Mouse (Mus musculus): ENCODE data around the gene Pdk2.

Pdk2 gene

DNA sequence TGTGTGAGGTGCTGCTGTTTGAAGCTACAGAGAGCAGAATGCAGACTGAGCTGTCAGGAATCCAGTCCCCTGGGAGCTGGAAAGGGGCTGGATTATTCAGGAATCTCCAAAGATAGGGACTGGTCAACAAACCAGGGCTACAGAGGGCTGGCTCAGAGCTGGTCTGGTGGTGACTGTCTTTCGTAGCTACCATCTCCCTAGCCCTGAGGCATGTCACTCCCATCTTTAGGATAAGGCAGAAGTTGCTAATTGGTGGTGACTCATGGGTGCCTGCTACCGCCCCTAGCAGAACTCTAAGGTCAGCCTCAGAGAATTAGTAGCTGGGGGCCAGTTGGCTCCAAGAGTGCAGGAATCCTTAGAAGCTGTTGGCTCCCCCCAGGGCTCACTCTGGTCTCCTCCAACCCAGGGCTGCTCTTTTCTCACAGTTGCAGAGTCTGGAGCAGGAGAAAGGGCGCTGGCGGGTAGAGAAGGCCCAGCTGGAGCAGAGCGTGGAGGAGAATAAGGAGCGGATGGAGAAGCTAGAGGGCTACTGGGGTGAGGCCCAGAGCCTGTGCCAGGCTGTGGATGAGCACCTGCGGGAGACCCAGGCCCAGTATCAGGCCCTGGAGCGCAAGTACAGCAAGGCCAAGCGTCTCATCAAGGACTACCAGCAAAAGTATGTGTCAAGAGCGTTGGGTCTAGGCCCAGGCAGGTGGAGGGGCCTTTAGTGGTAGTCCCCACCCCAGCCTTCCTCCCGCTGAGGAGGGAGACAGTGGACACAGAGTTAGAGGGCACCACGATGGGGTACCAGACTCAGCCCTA lies 36.8 kb downstream of the Pdk2 start:
- no peak for DNase-seq (ENCODE audit: low read depth, low spot score)

- no peak for DNase-seq (ENCODE audit: low read depth, low spot score)
These were observed 38.4 kb downstream of the Pdk2 start for GRCm38 (mm10) chr11:95002705-95003104.

GRCm38 (mm10) chr11:95001584-95002347 lies 39.4 kb downstream of the Pdk2 start:
- no peak for DNase-seq (ENCODE audit: low read depth, low spot score)

DNA sequence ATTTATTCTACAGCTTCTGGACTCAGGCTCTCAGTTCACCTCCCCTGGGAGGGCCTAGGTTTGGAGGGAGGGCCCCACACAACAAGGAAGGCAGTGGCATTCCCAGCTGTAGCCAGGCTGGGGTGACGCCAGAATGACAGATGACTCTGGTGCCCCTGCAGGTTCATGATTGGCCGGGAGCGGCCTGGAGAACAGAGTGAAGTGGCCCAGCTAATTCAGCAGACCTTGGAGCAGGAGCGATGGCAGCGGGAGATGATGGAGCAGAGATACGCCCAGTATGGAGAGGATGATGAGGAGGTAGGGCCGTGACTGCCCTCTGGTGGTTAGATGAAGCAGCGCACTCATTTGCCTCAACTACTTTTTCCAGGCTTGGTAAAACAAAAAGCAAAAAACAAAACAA lies 40.1 kb downstream of the Pdk2 start:
- peak; percentile 85 for DNase-seq (ENCODE audit: low read depth, low spot score)

GRCm38 (mm10) chr11:95000548-95000947 lies 40.6 kb downstream of the Pdk2 start:
- DNase-seq (ENCODE audit: low read depth, low spot score), result peak; percentile 72

- no peak for DNase-seq (ENCODE audit: low read depth, low spot score)
These were observed 41.0 kb downstream of the Pdk2 start for GRCm38 (mm10) chr11:95000128-95000527.

- DNase-seq (ENCODE audit: low read depth, low spot score), result peak; percentile 77
These were observed 43.1 kb downstream of the Pdk2 start for GRCm38 (mm10) chr11:94998041-94998531.

GRCm38 (mm10) chr11:94997596-94997995 lies 43.6 kb downstream of the Pdk2 start:
- peak; percentile 43 for DNase-seq (ENCODE audit: low read depth, low spot score)

DNA sequence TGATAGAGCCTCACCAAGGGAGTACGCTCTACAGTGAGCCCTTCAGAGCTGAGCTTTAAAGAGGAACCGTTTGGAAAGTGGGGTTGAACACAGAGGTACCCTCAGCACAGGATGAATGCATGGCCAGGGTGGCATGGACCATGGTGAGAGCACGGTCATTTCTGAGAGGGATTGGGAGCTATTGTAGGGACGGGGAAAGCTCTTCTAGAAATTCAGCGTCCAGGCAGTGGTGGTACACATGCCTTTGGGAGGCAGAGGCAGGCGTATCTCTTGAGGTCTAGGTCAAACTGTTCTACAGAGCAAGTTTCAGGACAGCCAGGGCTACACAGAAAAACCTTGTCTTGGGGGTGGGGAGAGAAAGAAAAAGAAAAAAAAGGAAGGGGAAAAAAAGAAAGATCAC lies 44.2 kb downstream of the Pdk2 start:
- DNase-seq (ENCODE audit: low read depth, low spot score), result no peak

DNA sequence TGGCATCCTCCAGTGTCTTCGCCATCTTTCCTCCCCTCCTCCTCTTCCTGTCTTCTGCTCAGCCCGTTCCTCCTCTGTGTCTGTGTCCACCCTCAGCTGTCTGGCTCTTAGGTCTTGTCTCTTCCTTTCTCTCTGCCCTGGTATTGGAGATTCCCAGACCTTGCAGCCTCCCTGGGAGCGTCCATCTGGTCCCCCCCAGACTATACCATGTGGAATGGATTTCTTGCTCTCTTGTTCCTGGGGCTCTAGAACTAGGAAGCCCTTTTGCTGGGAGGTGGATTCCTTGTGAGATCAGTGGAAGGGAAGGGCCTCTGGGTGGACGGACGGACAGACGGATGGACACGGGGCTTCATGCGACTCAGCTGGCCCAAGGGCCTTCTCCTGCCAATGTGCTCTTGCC lies 45.1 kb downstream of the Pdk2 start:
- no peak for DNase-seq (ENCODE audit: low read depth, low spot score)

DNA sequence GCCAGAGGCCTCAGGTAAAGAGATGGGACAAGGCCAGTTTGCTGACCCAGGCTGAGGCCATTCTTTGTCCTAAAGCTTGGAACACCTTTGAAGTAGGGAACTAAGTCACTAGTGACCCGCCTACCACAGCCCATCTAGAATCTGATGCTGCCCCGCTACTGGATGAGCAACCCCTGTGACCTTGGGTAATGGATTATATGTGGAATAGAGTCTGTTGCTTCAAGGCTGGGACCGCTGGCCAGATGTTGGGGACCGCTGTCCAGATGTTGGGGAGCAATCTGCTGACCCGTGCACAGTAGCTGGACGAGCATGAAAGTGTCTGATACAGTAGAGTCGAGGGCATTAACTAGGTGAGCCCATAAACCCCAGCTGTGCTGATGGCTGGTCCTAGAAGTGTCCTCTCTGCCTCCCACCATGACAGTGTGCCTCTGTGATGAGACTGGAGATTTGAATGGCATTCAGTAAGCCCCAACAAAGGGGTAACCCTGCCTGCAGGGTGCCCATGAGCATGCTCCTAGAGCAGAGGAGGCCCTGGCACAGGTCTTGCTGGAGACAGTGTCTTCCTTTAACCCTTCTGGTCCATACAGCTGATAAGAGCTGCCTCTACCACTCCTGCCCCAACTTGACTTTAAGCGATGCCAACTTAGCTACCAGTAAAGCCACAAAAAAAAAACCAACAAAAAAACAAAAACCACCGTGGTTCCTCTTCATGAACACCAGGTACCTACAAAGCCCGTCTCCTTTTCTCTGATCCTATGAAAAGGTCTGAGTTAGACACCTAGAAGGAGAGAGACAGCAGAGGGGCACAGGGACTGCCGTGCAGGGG lies 46.0 kb downstream of the Pdk2 start:
- no peak for DNase-seq (ENCODE audit: low read depth, low spot score)

- no peak for DNase-seq (ENCODE audit: low read depth, low spot score)
These were observed 46.8 kb downstream of the Pdk2 start for GRCm38 (mm10) chr11:94994208-94994814.

DNA sequence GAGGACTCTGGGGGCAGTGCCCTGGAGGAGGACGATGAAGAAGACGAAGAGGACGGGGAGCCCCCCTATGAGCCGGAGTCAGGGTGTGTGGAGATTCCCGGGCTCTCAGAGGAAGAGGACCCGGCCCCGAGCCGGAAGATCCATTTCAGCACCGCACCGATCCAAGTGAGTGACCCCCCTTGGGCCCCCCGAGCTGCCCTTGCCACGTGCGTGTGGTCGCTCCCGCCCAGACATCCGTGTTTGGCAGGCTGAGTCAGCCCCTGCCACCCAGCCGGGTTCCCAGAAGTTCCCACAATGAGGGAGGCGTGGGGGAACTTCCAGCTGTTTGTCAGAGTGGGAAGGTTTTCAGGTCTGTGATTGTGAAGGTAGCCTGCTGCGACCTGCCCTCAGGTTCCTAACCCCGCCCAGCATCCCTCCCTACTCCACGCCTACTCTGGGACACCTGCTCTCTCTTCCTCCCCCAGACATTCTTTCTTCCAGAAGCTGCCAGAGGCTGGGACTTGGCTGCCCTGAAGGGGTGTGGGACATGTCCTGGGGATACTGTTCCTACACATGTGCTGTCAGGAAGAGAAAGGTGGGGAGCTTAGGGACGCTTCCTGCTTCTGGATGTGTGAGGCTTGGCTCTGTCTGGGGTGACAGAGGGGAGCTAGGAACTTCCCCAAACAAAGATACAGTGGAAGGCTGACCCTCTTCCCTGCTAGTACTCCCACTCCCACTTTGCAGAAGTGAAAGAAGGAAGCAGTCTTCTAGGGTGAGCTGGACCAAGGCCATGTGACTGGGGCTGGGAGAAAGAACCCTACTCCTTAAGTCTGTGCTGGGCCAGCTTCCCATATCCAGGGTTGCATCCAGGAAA lies 48.2 kb downstream of the Pdk2 start:
- DNase-seq (ENCODE audit: low read depth, low spot score), result peak; percentile 61

DNA sequence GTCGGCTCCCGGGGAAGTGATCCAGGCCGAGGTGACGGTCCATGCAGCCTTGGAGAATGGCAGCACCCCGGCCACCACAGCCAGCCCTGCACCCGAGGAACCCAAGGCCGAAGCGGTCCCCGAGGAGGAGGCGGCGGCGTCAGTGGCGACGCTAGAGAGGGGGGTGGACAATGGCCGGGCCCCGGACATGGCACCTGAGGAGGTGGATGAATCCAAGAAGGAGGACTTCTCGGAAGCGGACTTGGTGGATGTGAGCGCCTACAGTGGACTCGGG lies 48.7 kb downstream of the Pdk2 start:
- DNase-seq (ENCODE audit: low read depth, low spot score), result no peak

DNA sequence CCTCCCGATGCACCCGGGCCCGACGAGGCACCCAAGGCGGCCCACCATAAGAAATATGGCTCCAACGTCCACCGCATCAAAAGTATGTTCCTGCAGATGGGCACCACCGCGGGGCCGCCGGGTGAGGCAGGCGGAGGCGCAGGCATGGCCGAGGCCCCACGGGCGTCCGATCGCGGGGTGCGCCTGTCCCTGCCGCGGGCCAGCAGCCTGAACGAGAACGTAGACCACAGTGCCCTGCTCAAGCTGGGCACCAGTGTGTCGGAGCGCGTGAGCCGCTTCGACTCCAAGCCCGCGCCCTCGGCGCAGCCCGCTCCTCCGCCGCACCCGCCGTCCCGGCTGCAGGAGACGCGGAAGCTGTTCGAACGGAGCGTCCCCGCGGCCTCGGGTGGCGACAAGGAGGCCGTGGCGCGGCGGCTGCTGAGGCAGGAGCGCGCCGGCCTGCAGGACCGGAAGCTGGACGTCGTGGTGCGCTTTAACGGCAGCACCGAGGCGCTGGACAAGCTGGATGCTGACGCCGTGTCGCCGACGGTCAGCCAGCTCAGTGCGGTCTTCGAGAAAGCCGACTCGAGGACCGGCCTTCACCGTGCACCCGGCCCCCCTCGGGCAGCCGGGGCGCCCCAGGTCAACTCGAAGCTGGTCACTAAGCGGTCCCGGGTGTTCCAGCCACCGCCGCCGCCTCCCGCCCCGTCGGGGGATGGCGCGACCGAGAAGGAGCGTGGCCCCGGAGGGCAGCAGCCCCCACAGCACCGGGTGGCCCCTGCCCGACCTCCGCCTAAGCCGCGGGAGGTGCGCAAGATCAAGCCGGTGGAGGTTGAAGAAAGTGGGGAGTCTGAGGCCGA lies 49.3 kb downstream of the Pdk2 start:
- DNase-seq (ENCODE audit: low read depth, low spot score), result peak; percentile 67

GRCm38 (mm10) chr11:94990749-94991577 lies 50.2 kb downstream of the Pdk2 start, which contains the start of gene Ppp1r9b:
Gene Ppp1r9b, plus strand, starts transcription at chr11:94991035.
- peak; percentile 93 for DNase-seq (ENCODE audit: low read depth, low spot score)

- DNase-seq (ENCODE audit: low read depth, low spot score), result no peak
These were observed 50.9 kb downstream of the Pdk2 start for GRCm38 (mm10) chr11:94990102-94990748.

GRCm38 (mm10) chr11:94989562-94990017 lies 51.6 kb downstream of the Pdk2 start:
- DNase-seq (ENCODE audit: low read depth, low spot score), result peak; percentile 87

Measured in CD4-positive, CD25-positive, alpha-beta regulatory T cell, adult 2 months (primary cell).